20 mouse cellular contexts compared by ENCODE assay signal in genomic region chr2:125650742-125651352, GRCm38 (mm10). TPM values are rescaled to one million over a fixed set of nuclear protein-coding genes. Genes with fewer than 3 reads are reported as not detected.
DNase-seq lines count a peak whose midpoint lies in the region; ATAC-seq and TF ChIP-seq lines count a peak whose summit lies in the region.
"Had no signal": no experiment of that assay in that cellular context is flagged by ENCODE, and none has a peak within 500 bp of the region (broad histone marks: within the 10 kb centered on the region; RNA-seq: fewer than 3 reads in every experiment).

No protein-coding gene starts in this region.

- no peaks in the 10 kb centered on the region for H3K9me3 ChIP-seq in lung, embryonic 14.5 days (ENCODE audit: low read depth, low read length)
- H3K9me3 ChIP-seq in stomach, embryonic 14.5 days (ENCODE audit: control insufficient read depth, low read depth, low read length) = no peaks in the 10 kb centered on the region
- no peaks in the 10 kb centered on the region for H3K9me3 ChIP-seq in stomach, postnatal 0 days (ENCODE audit: control insufficient read depth, low read length)
- H3K9me3 ChIP-seq: forebrain, embryonic 10.5 days; G1E; heart, embryonic 15.5 days; limb, embryonic 15.5 days; midbrain, embryonic 12.5 days had no signal

- WGBS in kidney, adult 2 months = 85% methylated on average over 14 of the region's 14 CpGs
- WGBS in lung, embryonic 14.5 days = 65% methylated on average over 14 of the region's 14 CpGs
- 81% methylated on average over 14 of the region's 14 CpGs for WGBS in lung, adult 2 months
- 57% methylated on average over 14 of the region's 14 CpGs for WGBS in stomach, embryonic 14.5 days
- 59% methylated on average over 14 of the region's 14 CpGs for WGBS in stomach, postnatal 0 days

- no peaks in the 10 kb centered on the region for H3K27me3 ChIP-seq in kidney, adult 2 months (replicated peaks; ENCODE audit: control insufficient read depth, insufficient read depth, low read length)
- H3K27me3 ChIP-seq in lung, embryonic 14.5 days (ENCODE audit: insufficient read depth, low read length) = no peaks in the 10 kb centered on the region
- H3K27me3 ChIP-seq in stomach, embryonic 14.5 days (ENCODE audit: control insufficient read depth, insufficient read depth, low read length) = no peaks in the 10 kb centered on the region
- H3K27me3 ChIP-seq in stomach, postnatal 0 days (ENCODE audit: control insufficient read depth, insufficient read depth, low read length) = no peaks in the 10 kb centered on the region
- H3K27me3 ChIP-seq: CH12.LX; heart, embryonic 15.5 days; limb, embryonic 15.5 days; midbrain, embryonic 12.5 days; Patski had no signal

- no peaks in the 10 kb centered on the region for H3K36me3 ChIP-seq in kidney, adult 2 months (ENCODE audit: control insufficient read depth, insufficient read depth, low read length)
- no peaks in the 10 kb centered on the region for H3K36me3 ChIP-seq in lung, embryonic 14.5 days (ENCODE audit: insufficient read depth)
- H3K36me3 ChIP-seq in stomach, embryonic 14.5 days (ENCODE audit: control insufficient read depth, insufficient read depth, low read length) = no peaks in the 10 kb centered on the region
- H3K36me3 ChIP-seq in stomach, postnatal 0 days (ENCODE audit: control insufficient read depth, insufficient read depth, low read length) = no peaks in the 10 kb centered on the region
- H3K36me3 ChIP-seq: forebrain, embryonic 10.5 days; G1E; heart, embryonic 15.5 days; limb, embryonic 15.5 days; midbrain, embryonic 12.5 days had no signal

- TF ChIP-seq CTCF in kidney, adult 2 months (conservative IDR thresholded peaks at IDR 0.05; ENCODE audit: insufficient read depth, insufficient read length, low read depth, low read length) = no peak
- TF ChIP-seq CTCF in lung, embryonic 14.5 days (IDR thresholded peaks at IDR 0.05; ENCODE audit: low read depth) = no peak
- TF ChIP-seq CTCF in lung, adult 2 months (IDR thresholded peaks at IDR 0.05; ENCODE audit: insufficient read depth, low read length) = no peak
- TF ChIP-seq CTCF in stomach, postnatal 0 days (IDR thresholded peaks at IDR 0.05; ENCODE audit: low read depth) = no peak

- ATAC-seq in lung, embryonic 14.5 days (ENCODE audit: insufficient read depth) = no peak
- ATAC-seq in stomach, embryonic 14.5 days (ENCODE audit: insufficient number of reproducible peaks, insufficient read depth, low FRiP score, low read depth) = peak; percentile 11; the same call in 1 of the 2 replicates
- no peak; the same call in 1 of the 2 replicates for ATAC-seq in stomach, postnatal 0 days (ENCODE audit: low FRiP score, low TSS enrichment)
- ATAC-seq: inflammation-experienced regulatory T-cells, adult 6 months; Patski had no signal

- peak; percentile 12 for DNase-seq in kidney, adult 2 months
- DNase-seq in kidney, postnatal 25 days = no peak
- peak; percentile 44 for DNase-seq in lung, embryonic 14.5 days
- DNase-seq in lung, adult 2 months = no peak
- no peak for DNase-seq in stomach, postnatal 0 days (ENCODE audit: low spot score)
- DNase-seq in left cerebral cortex, adult 18-20 months (ENCODE audit: low spot score in 2 of 2) = no peak
- DNase-seq: cerebellum, adult 9-10 months; heart, postnatal 4 days had no signal

- TF ChIP-seq POLR2A in kidney, adult 2 months (IDR thresholded peaks at IDR 0.05; ENCODE audit: low read depth, low read length) = no peak
- no peak for TF ChIP-seq POLR2A in lung, adult 2 months (IDR thresholded peaks at IDR 0.05; ENCODE audit: borderline replicate concordance, extremely low read depth, low read depth, low read length)

- no peak overlapping the region for H3K4me2 ChIP-seq in lung, embryonic 14.5 days
- no peak overlapping the region for H3K4me2 ChIP-seq in stomach, embryonic 14.5 days (replicated peaks; ENCODE audit: low read depth, low read length)
- no peak overlapping the region for H3K4me2 ChIP-seq in stomach, postnatal 0 days (replicated peaks; ENCODE audit: low read depth)
- H3K4me2 ChIP-seq: heart, embryonic 15.5 days; hindbrain, embryonic 14.5 days; limb, embryonic 15.5 days; midbrain, embryonic 12.5 days had no signal

- no peak overlapping the region for H3K4me3 ChIP-seq in kidney, adult 2 months (ENCODE audit: insufficient read depth, low read depth, low read length)
- H3K4me3 ChIP-seq in lung, embryonic 14.5 days (ENCODE audit: low read depth, low read length) = no peak overlapping the region
- H3K4me3 ChIP-seq in lung, adult 2 months (replicated peaks; ENCODE audit: extremely low read depth, low read depth, low read length) = no peak overlapping the region
- H3K4me3 ChIP-seq in stomach, embryonic 14.5 days (ENCODE audit: low read depth, low read length) = no peak overlapping the region
- H3K4me3 ChIP-seq in stomach, postnatal 0 days (ENCODE audit: low read depth, low read length) = no peak overlapping the region
- H3K4me3 ChIP-seq: forebrain, embryonic 10.5 days; heart, embryonic 15.5 days; layer of hippocampus, adult 2 months; limb, embryonic 15.5 days; midbrain, embryonic 12.5 days had no signal

- H3K4me1 ChIP-seq in kidney, adult 2 months (ENCODE audit: control insufficient read depth, insufficient read depth, low read length) = no peaks in the 10 kb centered on the region
- no peaks in the 10 kb centered on the region for H3K4me1 ChIP-seq in lung, embryonic 14.5 days (ENCODE audit: insufficient read depth)
- H3K4me1 ChIP-seq in lung, adult 2 months (ENCODE audit: control insufficient read depth, insufficient read depth, low read length) = 0 out of 2 replicates have a peak, but pooled peaks cover 4% of the 10 kb centered on the region
- H3K4me1 ChIP-seq in stomach, embryonic 14.5 days (ENCODE audit: control insufficient read depth, insufficient read depth, low read length) = peaks cover 7% of the 10 kb centered on the region; the same call in 1 of the 2 replicates
- no peaks in the 10 kb centered on the region for H3K4me1 ChIP-seq in stomach, postnatal 0 days (replicated peaks; ENCODE audit: control insufficient read depth, insufficient read depth)
- H3K4me1 ChIP-seq: limb, embryonic 15.5 days; midbrain, embryonic 12.5 days had no signal

- no peak overlapping the region for H3K27ac ChIP-seq in kidney, adult 2 months (ENCODE audit: insufficient read depth, low read depth, low read length)
- no peak overlapping the region for H3K27ac ChIP-seq in lung, embryonic 14.5 days (ENCODE audit: low read depth)
- peak overlapping the region; percentile 44; the same call in 1 of the 2 replicates for H3K27ac ChIP-seq in stomach, embryonic 14.5 days (ENCODE audit: low read length)
- no peak overlapping the region for H3K27ac ChIP-seq in stomach, postnatal 0 days (replicated peaks)
- H3K27ac ChIP-seq: forebrain, embryonic 10.5 days; heart, embryonic 15.5 days; hindbrain, embryonic 14.5 days; layer of hippocampus, adult 2 months; limb, embryonic 15.5 days; liver, embryonic 14.5 days; midbrain, embryonic 12.5 days had no signal

- no peak for TF ChIP-seq EP300 in stomach, postnatal 0 days (optimal IDR thresholded peaks at IDR 0.05)

- no peak overlapping the region for H3K9ac ChIP-seq in lung, embryonic 14.5 days
- no peak overlapping the region for H3K9ac ChIP-seq in stomach, embryonic 14.5 days (replicated peaks; ENCODE audit: low read depth, low read length)
- no peak overlapping the region for H3K9ac ChIP-seq in stomach, postnatal 0 days (ENCODE audit: low read length)
- H3K9ac ChIP-seq: heart, embryonic 15.5 days; hindbrain, embryonic 14.5 days; limb, embryonic 15.5 days; liver, embryonic 14.5 days; midbrain, embryonic 12.5 days had no signal

RNA-seq across cellular contexts. Expression of gene Eid1, which starts 22.0 kb away (rescaled TPM):
- 12.9 and 19.9 TPM in 2 replicates for polyA plus RNA-seq in kidney, adult 2 months (2012; rRNA removed)
- polyA plus RNA-seq in lung, embryonic 14.5 days (2014; fragmentation: Nextera tagmentation; extraction: Ambion mirVana) = 150 and 164 TPM in 2 replicates
- polyA plus RNA-seq in lung, adult 2 months (2012; rRNA removed) = 23.2 and 27.4 TPM in 2 replicates
- polyA plus RNA-seq in stomach, embryonic 14.5 days (2014; fragmentation: Nextera tagmentation; extraction: Ambion mirVana) = 196 and 208 TPM in 2 replicates
- 97.9 and 98.3 TPM in 2 replicates for polyA plus RNA-seq in stomach, postnatal 0 days (2015; fragmentation: Nextera tagmentation; extraction: Ambion mirVana)
- 100 to 1,000 TPM; 229 to 233 TPM for total RNA-seq in left cerebral cortex, adult 18-20 months (2021)
- polyA plus RNA-seq: G1E had no signal

RNA-seq across cellular contexts. Expression of gene Cep152, which starts 25.9 kb away (rescaled TPM):
- 0.77 and 0.81 TPM in 2 replicates for polyA plus RNA-seq in kidney, adult 2 months (2012; rRNA removed)
- polyA plus RNA-seq in lung, embryonic 14.5 days (2014; fragmentation: Nextera tagmentation; extraction: Ambion mirVana) = 7.7 and 9.4 TPM in 2 replicates
- 0.86 and 1.2 TPM in 2 replicates for polyA plus RNA-seq in lung, adult 2 months (2012; rRNA removed)
- 7.0 and 7.4 TPM in 2 replicates for polyA plus RNA-seq in stomach, embryonic 14.5 days (2014; fragmentation: Nextera tagmentation; extraction: Ambion mirVana)
- polyA plus RNA-seq in stomach, postnatal 0 days (2015; fragmentation: Nextera tagmentation; extraction: Ambion mirVana) = 0.94 and 1.2 TPM in 2 replicates
- 1 to 10 TPM; 2.6 TPM for total RNA-seq in left cerebral cortex, adult 18-20 months (2021)

Comparison
In these comparisons a context has a peak if more than half of its experiments do, and no peak if none do; other contexts are left out.
1. DNase-seq: peak in kidney, adult 2 months (single experiment) and lung, embryonic 14.5 days (single experiment); none in kidney, postnatal 25 days (0 of 2), lung, adult 2 months (single experiment), stomach, postnatal 0 days (single experiment) and left cerebral cortex, adult 18-20 months (0 of 2).